26 mouse cellular contexts compared by ENCODE assay signal in the genomic region with DNA sequence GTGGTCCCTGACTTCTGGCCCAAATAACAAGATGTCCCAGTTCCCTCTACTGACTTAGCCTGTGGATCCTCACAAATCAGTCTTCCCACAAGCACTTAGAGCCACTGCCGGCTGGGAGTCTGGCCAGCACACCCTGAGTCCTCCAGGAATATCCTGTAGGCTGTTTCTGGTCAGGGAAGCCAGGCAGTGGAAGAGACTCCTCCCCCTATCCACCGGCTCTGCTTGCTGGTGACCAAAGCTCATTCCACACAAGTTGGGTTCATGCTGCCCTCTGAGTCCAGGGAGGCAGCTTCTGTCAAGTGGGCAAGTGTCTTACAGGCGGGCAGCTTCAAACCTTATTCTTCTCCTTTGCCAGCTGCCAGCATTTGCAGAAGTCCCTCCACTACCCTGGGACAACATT.
DNase-seq lines count a peak whose midpoint lies in the region; ATAC-seq and TF ChIP-seq lines count a peak whose summit lies in the region.
"Had no signal": no experiment of that assay in that cellular context is flagged by ENCODE, and none has a peak within 500 bp of the region (broad histone marks: within the 10 kb centered on the region; RNA-seq: fewer than 3 reads in every experiment).

No protein-coding gene starts in this region.

- WGBS in kidney, embryonic 14.5 days: 69% methylated on average over 3 of the region's 3 CpGs
- WGBS in kidney, embryonic 15.5 days: 64% methylated on average over 3 of the region's 3 CpGs

- TF ChIP-seq CTCF in left cerebral cortex, adult 2 months (IDR thresholded peaks at IDR 0.05): no peak

- intact Hi-C loops in left cerebral cortex, adult 2 months (cut with DNase I): no loop called here

- DNase-seq in kidney, adult 18-20 months: peak; percentile 15
- DNase-seq in kidney, adult 9 months: peak; percentile 48
- peak; percentile 51 for DNase-seq in kidney, postnatal 36 days
- no peak for DNase-seq in left cerebral cortex, adult 2 months (ENCODE audit: extremely low spot score in 1 of 2, low spot score in 2 of 2)
- DNase-seq: adrenal gland, postnatal 10 days; adrenal gland, postnatal 36 days; B cell, adult 2 months; cerebellum, adult 11 months; cerebellum, adult 9-11 months; forebrain, postnatal 0 days; gastrocnemius, postnatal 25 days; heart, adult 18-20 months; heart, postnatal 10 days; heart, postnatal 36 days had no signal

- H3K4me3 ChIP-seq in kidney, embryonic 14.5 days (ENCODE audit: low read length): no peak overlapping the region
- H3K4me3 ChIP-seq in kidney, embryonic 15.5 days (replicated peaks): no peak overlapping the region
- no peak overlapping the region for H3K4me3 ChIP-seq in left cerebral cortex, adult 2 months
- H3K4me3 ChIP-seq: embryonic facial prominence, embryonic 12.5 days; embryonic facial prominence, embryonic 15.5 days; heart, embryonic 12.5 days; heart, embryonic 15.5 days; hindbrain, embryonic 10.5 days; hindbrain, embryonic 13.5 days had no signal

- H3K4me1 ChIP-seq in kidney, embryonic 14.5 days (ENCODE audit: control insufficient read depth, insufficient read depth, low read length): no peaks in the 10 kb centered on the region
- no peaks in the 10 kb centered on the region for H3K4me1 ChIP-seq in kidney, embryonic 15.5 days
- H3K4me1 ChIP-seq: embryonic facial prominence, embryonic 12.5 days; embryonic facial prominence, embryonic 15.5 days; heart, embryonic 12.5 days; heart, embryonic 15.5 days; hindbrain, embryonic 10.5 days had no signal

- no peak overlapping the region for H3K4me2 ChIP-seq in kidney, embryonic 14.5 days (replicated peaks; ENCODE audit: low read depth, low read length)
- H3K4me2 ChIP-seq in kidney, embryonic 15.5 days: no peak overlapping the region
- H3K4me2 ChIP-seq: embryonic facial prominence, embryonic 12.5 days; embryonic facial prominence, embryonic 15.5 days; heart, embryonic 12.5 days; heart, embryonic 15.5 days; hindbrain, embryonic 13.5 days had no signal

- H3K36me3 ChIP-seq in kidney, embryonic 14.5 days (ENCODE audit: control insufficient read depth, insufficient read depth, low read length): no peaks in the 10 kb centered on the region
- no peaks in the 10 kb centered on the region for H3K36me3 ChIP-seq in kidney, embryonic 15.5 days
- H3K36me3 ChIP-seq: embryonic facial prominence, embryonic 12.5 days; embryonic facial prominence, embryonic 15.5 days; G1E; heart, embryonic 12.5 days; heart, embryonic 15.5 days; hindbrain, embryonic 10.5 days; hindbrain, embryonic 13.5 days had no signal

- H3K27me3 ChIP-seq in kidney, embryonic 14.5 days (ENCODE audit: control insufficient read depth, insufficient read depth, low read length): no peaks in the 10 kb centered on the region; the same call in 1 of the 2 replicates
- no peaks in the 10 kb centered on the region for H3K27me3 ChIP-seq in kidney, embryonic 15.5 days
- H3K27me3 ChIP-seq: embryonic facial prominence, embryonic 12.5 days; embryonic facial prominence, embryonic 15.5 days; heart, embryonic 15.5 days; hindbrain, embryonic 13.5 days; Patski had no signal

- ATAC-seq in kidney, embryonic 14.5 days (ENCODE audit: low FRiP score, low TSS enrichment): no peak
- ATAC-seq in kidney, embryonic 15.5 days (replicated peaks; ENCODE audit: low FRiP score): no peak
- ATAC-seq: forebrain, embryonic 14.5 days; forebrain, postnatal 0 days; hindbrain, embryonic 16.5 days; Patski had no signal

- no peaks in the 10 kb centered on the region for H3K9me3 ChIP-seq in kidney, embryonic 14.5 days (ENCODE audit: control insufficient read depth, low read length)
- H3K9me3 ChIP-seq in kidney, embryonic 15.5 days (replicated peaks): no peaks in the 10 kb centered on the region
- H3K9me3 ChIP-seq: embryonic facial prominence, embryonic 12.5 days; embryonic facial prominence, embryonic 15.5 days; G1E; heart, embryonic 12.5 days; heart, embryonic 15.5 days; hindbrain, embryonic 10.5 days; hindbrain, embryonic 13.5 days had no signal

- H3K27ac ChIP-seq in kidney, embryonic 14.5 days (ENCODE audit: low read depth, low read length): no peak overlapping the region
- no peak overlapping the region for H3K27ac ChIP-seq in kidney, embryonic 15.5 days
- H3K27ac ChIP-seq in left cerebral cortex, adult 2 months: no peak overlapping the region
- H3K27ac ChIP-seq: embryonic facial prominence, embryonic 12.5 days; embryonic facial prominence, embryonic 15.5 days; heart, embryonic 15.5 days; hindbrain, embryonic 10.5 days; hindbrain, embryonic 13.5 days had no signal

- H3K9ac ChIP-seq in kidney, embryonic 14.5 days (ENCODE audit: low read depth, low read length): no peak overlapping the region
- H3K9ac ChIP-seq in kidney, embryonic 15.5 days: no peak overlapping the region
- H3K9ac ChIP-seq: embryonic facial prominence, embryonic 12.5 days; embryonic facial prominence, embryonic 15.5 days; forebrain, postnatal 0 days; heart, embryonic 12.5 days; heart, embryonic 15.5 days; hindbrain, embryonic 13.5 days had no signal

Comparison
In these comparisons a context has a peak if more than half of its experiments do, and no peak if none do; other contexts are left out.
1. DNase-seq: peak in kidney, adult 18-20 months (single experiment), kidney, adult 9 months (single experiment) and kidney, postnatal 36 days (2 of 2); none in left cerebral cortex, adult 2 months (0 of 2).